ENCODE assay signal across 8 mouse cellular contexts in the genomic region with DNA sequence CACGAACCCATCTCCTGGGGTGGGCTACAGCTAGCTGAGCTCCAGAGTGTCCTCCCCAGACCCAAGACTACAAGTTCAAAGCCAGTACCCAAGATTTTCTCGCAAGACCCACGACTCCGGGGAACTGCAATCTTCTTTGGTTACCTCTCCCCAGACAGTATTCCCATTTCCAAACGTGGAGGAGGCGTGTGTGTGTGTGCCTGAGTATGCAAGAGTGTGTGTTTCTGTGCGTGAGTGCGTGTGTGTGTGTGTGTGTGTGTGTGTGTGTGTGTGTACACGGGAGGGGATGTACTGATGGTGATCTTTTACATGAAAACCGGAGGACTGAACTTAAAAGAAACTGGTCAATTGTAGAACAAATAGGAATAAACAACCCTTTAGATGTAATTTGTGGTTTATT. TPM values are rescaled to one million over a fixed set of nuclear protein-coding genes. Genes with fewer than 3 reads are reported as not detected.
A peak's percentile ranks its signal among the peaks of the same experiment; 100 is the strongest.
DNase-seq lines count a peak whose midpoint lies in the region; ATAC-seq lines count a peak whose summit lies in the region.

No protein-coding gene starts in this region.

- H3K36me3 ChIP-seq in heart, embryonic 14.5 days (ENCODE audit: control insufficient read depth, insufficient read depth, low read length), result no peaks in the 10 kb centered on the region
- H3K36me3 ChIP-seq in hindbrain, embryonic 10.5 days, result no peaks in the 10 kb centered on the region
- H3K36me3 ChIP-seq in midbrain, embryonic 15.5 days (replicated peaks), result no peaks in the 10 kb centered on the region

- H3K27ac ChIP-seq in heart, embryonic 14.5 days (replicated peaks in 1 of 2; ENCODE audit: control insufficient read depth in 1 of 2, insufficient read depth in 1 of 2, low read depth in 2 of 2, low read length in 2 of 2), result no peak overlapping the region
- H3K27ac ChIP-seq in hindbrain, embryonic 10.5 days, result peak overlapping the region; percentile 89; the same call in 1 of the 2 replicates
- peak overlapping the region; percentile 86 for H3K27ac ChIP-seq in midbrain, embryonic 15.5 days

- peak overlapping the region; percentile 66 for H3K4me2 ChIP-seq in heart, embryonic 14.5 days (ENCODE audit: low read length)
- H3K4me2 ChIP-seq in midbrain, embryonic 15.5 days, result peak overlapping the region; percentile 77

- 7% methylated on average over 10 of the region's 10 CpGs for WGBS in heart, embryonic 14.5 days
- 5% methylated on average over 10 of the region's 10 CpGs for WGBS in hindbrain, embryonic 10.5 days
- under 1% methylated on average over 10 of the region's 10 CpGs for WGBS in midbrain, embryonic 15.5 days

- ATAC-seq in heart, embryonic 14.5 days (ENCODE audit: insufficient number of reproducible peaks, insufficient read depth, low FRiP score, low read depth), result no peak
- ATAC-seq in midbrain, embryonic 15.5 days (replicated peaks), result no peak; the same call in 1 of the 2 replicates

- peak overlapping the region in 1 of 2 experiments; percentile 36; a peak in 1 of 4 replicates for H3K4me3 ChIP-seq in heart, embryonic 14.5 days (ENCODE audit: control insufficient read depth in 1 of 2, insufficient read depth in 1 of 2, low read depth in 1 of 2, low read length in 2 of 2)
- peak overlapping the region; percentile 74 for H3K4me3 ChIP-seq in hindbrain, embryonic 10.5 days
- H3K4me3 ChIP-seq in midbrain, embryonic 15.5 days, result peak overlapping the region; percentile 87

- no peaks in the 10 kb centered on the region for H3K9me3 ChIP-seq in heart, embryonic 14.5 days (ENCODE audit: control insufficient read depth, low read length)
- H3K9me3 ChIP-seq in hindbrain, embryonic 10.5 days, result no peaks in the 10 kb centered on the region
- no peaks in the 10 kb centered on the region for H3K9me3 ChIP-seq in midbrain, embryonic 15.5 days

- peaks cover 72% of the 10 kb centered on the region for H3K27me3 ChIP-seq in heart, embryonic 14.5 days (ENCODE audit: control insufficient read depth, insufficient read depth, low read length)
- H3K27me3 ChIP-seq in hindbrain, embryonic 10.5 days (ENCODE audit: insufficient read depth, poor library complexity, severe bottlenecking), result peaks cover 87% of the 10 kb centered on the region
- 0 out of 2 replicates have a peak, but pooled peaks cover 3% of the 10 kb centered on the region for H3K27me3 ChIP-seq in midbrain, embryonic 15.5 days (replicated peaks)

- DNase-seq in heart, adult 18-20 months, result no peak
- DNase-seq in brain, adult 2 months (ENCODE audit: low read depth, low spot score), result peak; percentile 63
- peak; percentile 33 for DNase-seq in hindbrain, embryonic 10.5 days (ENCODE audit: low spot score)
- no peak for DNase-seq in ovary, postnatal 36 days (ENCODE audit: low spot score)
- no peak for DNase-seq in kidney, postnatal 10 days
- no peak for DNase-seq in urinary bladder, adult 18-20 months (ENCODE audit: low spot score in 2 of 2)

- H3K9ac ChIP-seq in heart, embryonic 14.5 days (ENCODE audit: low read length), result no peak overlapping the region
- H3K9ac ChIP-seq in midbrain, embryonic 15.5 days, result peak overlapping the region; percentile 74

- H3K4me1 ChIP-seq in heart, embryonic 14.5 days (ENCODE audit: control insufficient read depth in 2 of 2, insufficient read depth in 2 of 2, low read length in 2 of 2), result peaks cover 0 to 4% of the 10 kb centered on the region in 2 experiments; a peak in 3 of 4 replicates
- peaks cover 41% of the 10 kb centered on the region for H3K4me1 ChIP-seq in hindbrain, embryonic 10.5 days (replicated peaks)
- peaks cover 44% of the 10 kb centered on the region for H3K4me1 ChIP-seq in midbrain, embryonic 15.5 days

RNA-seq across cellular contexts. Expression of a gene that starts 0.4 kb away (rescaled TPM):
- 0.04 and 0.07 TPM in 2 replicates for polyA plus RNA-seq in heart, embryonic 14.5 days (2014; fragmentation: Nextera tagmentation; extraction: Ambion mirVana)
- not detected for total RNA-seq in heart, adult 18-20 months (2021)
- polyA plus RNA-seq in hindbrain, embryonic 10.5 days (2016; fragmentation: Nextera tagmentation; extraction: Ambion mirVana), result 1.2 and 2.4 TPM in 2 replicates
- 13.9 and 15.1 TPM in 2 replicates for polyA plus RNA-seq in midbrain, embryonic 15.5 days (2015; fragmentation: Nextera tagmentation; extraction: Ambion mirVana)

RNA-seq across cellular contexts. Expression of a gene that starts 16.5 kb away (rescaled TPM):
- polyA plus RNA-seq in heart, embryonic 14.5 days (2014; fragmentation: Nextera tagmentation; extraction: Ambion mirVana), result not detected in 2 replicates
- not detected for total RNA-seq in heart, adult 18-20 months (2021)
- 1.0 and 1.1 TPM in 2 replicates for polyA plus RNA-seq in hindbrain, embryonic 10.5 days (2016; fragmentation: Nextera tagmentation; extraction: Ambion mirVana)
- polyA plus RNA-seq in midbrain, embryonic 15.5 days (2015; fragmentation: Nextera tagmentation; extraction: Ambion mirVana), result 0.84 and 1.1 TPM in 2 replicates

Comparison
In these comparisons a context has a peak if more than half of its experiments do, and no peak if none do; other contexts are left out.
1. H3K27ac ChIP-seq: peak in hindbrain, embryonic 10.5 days (single experiment) and midbrain, embryonic 15.5 days (single experiment); none in heart, embryonic 14.5 days (0 of 2).
2. DNase-seq: peak in brain, adult 2 months (single experiment) and hindbrain, embryonic 10.5 days (single experiment); none in heart, adult 18-20 months (0 of 2), ovary, postnatal 36 days (single experiment), kidney, postnatal 10 days (single experiment) and urinary bladder, adult 18-20 months (0 of 2).